13 mouse cellular contexts compared by ENCODE assay signal in the genomic region with DNA sequence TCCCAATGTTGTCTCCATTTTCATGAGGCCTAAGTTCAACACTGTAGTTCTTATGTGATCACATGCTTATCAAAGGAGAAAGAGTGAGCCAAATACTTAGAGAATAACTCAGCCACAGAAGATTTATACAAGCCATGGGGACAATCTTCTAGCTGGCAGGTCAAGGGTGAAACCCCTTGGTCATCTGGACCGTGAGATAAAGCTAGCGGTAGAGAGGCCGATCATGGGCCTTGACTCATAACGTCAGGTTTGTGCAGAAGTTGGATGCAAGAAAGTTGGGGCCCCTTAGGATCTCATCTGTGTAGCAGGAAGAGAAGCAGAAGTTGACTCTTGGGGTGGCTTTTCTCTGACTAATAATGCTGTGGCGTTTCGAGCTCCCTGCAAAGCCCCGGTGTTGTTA.
"Had no signal": no experiment of that assay in that cellular context is flagged by ENCODE, and none has a peak within 500 bp of the region (broad histone marks: within the 10 kb centered on the region; RNA-seq: fewer than 3 reads in every experiment).

No protein-coding gene starts in this region.

- DNase-seq: kidney, adult 9 months; kidney, postnatal 36 days; lung, adult 2 months; lung, postnatal 36 days; retina, postnatal 1 day; right cerebral cortex, postnatal 4 days; spleen, adult 18-20 months; thymus, adult 18-20 months; thymus, postnatal 14 days had no signal

- H3K9ac ChIP-seq: limb, embryonic 12.5 days; midbrain, embryonic 13.5 days had no signal

- H3K27ac ChIP-seq: kidney, postnatal 0 days; limb, embryonic 12.5 days; midbrain, embryonic 13.5 days had no signal

- H3K4me3 ChIP-seq: limb, embryonic 12.5 days; midbrain, embryonic 13.5 days had no signal

- H3K27me3 ChIP-seq: limb, embryonic 12.5 days; midbrain, embryonic 13.5 days had no signal

- H3K36me3 ChIP-seq: limb, embryonic 12.5 days; midbrain, embryonic 13.5 days had no signal

- H3K4me2 ChIP-seq: limb, embryonic 12.5 days; midbrain, embryonic 13.5 days had no signal

- ATAC-seq: lung, postnatal 0 days; midbrain, embryonic 13.5 days had no signal

- H3K9me3 ChIP-seq: limb, embryonic 12.5 days; midbrain, embryonic 13.5 days had no signal
